Mouse (Mus musculus) naive thymus-derived CD4-positive, alpha-beta T cell, adult 2 months (primary cell): ENCODE results near the gene Gimap3.

Experiments used
- DNase-seq: peaks from one replicate; pipeline ENCODE4 v3.0.0-alpha.2; 2011; ENCODE audit warnings: low read depth

Gene Gimap3

DNA sequence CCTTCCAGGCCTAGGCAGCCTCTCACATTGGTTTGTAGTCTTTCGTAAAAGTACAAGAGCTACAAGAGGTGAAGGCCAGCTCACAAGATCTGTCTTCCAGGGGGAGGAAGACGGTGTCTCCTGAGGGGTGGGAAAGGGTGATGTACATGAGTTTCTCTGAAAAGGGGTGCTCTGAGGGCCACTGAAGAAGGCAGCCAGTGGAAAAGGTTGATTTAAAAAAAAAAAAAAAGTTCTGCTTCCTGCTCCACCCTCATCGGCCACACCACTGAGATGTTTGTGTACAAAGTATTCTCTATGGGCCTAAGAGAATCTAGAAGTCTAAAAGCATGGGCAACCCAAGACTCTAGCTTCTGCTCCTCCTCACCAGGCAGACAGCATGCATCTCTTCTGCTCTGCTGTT lies at the start of gene Gimap3:
Gene Gimap3 (minus strand): TSS at position 156 of the 400 bp plus-strand sequence.
- DNase-seq = peak; percentile 81

DNA sequence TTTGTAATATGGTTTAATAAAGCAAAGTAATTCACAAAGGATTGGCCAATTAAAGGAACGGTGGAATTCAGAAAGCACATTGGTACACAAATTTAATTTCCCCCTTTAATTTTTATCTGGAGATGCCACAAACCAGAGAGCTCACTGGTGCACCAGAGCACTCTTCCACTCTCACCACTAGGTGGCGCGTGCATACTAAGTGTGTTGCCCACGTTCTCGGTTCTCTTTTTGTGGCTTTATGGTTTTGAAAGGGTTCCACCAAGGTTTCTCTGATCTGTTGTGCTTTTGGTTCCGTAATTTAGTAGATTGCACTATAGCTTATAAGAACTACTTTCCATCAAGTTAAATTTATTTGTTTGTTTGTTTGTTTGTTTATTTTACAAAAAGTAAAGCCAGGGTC lies 47.2 kb upstream of the Gimap3 start:
- peak; percentile 88 for DNase-seq

GRCm38 (mm10) chr6:48815013-48815412 lies 44.4 kb upstream of the Gimap3 start:
- peak; percentile 28 for DNase-seq

DNA sequence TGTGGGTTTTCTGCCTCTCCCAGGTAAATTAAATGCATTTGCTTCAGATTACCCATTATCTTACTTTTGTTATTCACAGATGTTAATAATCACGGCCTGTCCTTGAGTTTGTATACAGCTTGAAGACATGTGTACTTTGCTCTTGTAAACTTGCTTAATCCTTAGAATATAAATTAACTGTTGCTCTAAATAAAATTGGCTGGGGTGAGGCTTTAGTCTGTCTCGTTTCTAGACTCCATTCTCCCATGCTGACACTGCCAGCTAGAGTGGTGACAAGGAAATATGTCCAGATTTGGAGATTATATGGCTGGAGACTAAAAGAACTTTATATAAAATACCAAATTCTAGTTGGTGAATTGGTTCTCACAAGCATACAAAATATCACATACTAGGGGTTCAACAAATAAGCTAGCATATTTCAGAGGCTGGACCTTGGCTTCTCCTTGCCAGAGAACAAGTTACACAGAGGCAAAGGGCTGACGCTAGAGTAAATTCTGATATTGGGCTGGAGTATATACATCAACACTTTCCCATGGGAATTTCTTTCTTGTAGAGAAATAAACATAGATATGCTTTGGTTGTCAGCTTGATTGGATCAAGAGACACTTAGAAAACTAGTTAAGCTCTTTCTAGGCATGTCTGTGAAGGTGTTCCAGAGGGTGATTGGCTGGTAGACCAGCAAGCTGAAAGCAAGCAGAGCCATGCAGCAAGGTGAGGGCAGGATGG lies 39.0 kb upstream of the Gimap3 start:
- no peak for DNase-seq

DNA sequence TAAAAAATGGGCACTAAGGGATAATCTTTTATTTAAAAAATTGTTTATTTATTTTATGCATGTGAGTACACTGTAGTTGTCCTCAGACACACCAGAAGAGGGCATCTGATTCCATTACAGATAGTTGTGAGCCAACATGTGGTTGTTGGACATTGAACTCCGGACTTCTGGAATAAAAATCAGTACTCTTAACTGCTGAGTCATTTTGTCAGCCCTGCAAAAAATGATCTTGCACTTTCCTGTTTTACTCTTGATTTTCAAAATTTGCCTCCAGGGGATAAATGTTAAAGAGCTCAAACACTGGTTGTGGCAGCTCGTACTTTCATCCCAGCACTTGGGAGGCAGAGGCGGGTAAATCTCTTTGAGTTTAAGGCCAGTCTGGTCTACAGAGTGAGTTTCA lies 36.1 kb upstream of the Gimap3 start:
- no peak for DNase-seq

- no peak for DNase-seq
Observed at GRCm38 (mm10) chr6:48804346-48804745, 33.7 kb upstream of the Gimap3 start.

GRCm38 (mm10) chr6:48803406-48804051 lies 32.9 kb upstream of the Gimap3 start:
- peak; percentile 36 for DNase-seq

- peak; percentile 70 for DNase-seq
Observed at GRCm38 (mm10) chr6:48801897-48802296, 31.2 kb upstream of the Gimap3 start.

GRCm38 (mm10) chr6:48787867-48788266 lies 17.2 kb upstream of the Gimap3 start:
- DNase-seq = no peak

- DNase-seq = no peak
Observed at GRCm38 (mm10) chr6:48785601-48786000, 14.9 kb upstream of the Gimap3 start.

GRCm38 (mm10) chr6:48785189-48785588 lies 14.5 kb upstream of the Gimap3 start:
- DNase-seq = no peak

- no peak for DNase-seq
Observed at GRCm38 (mm10) chr6:48784406-48784805, 13.8 kb upstream of the Gimap3 start.

DNA sequence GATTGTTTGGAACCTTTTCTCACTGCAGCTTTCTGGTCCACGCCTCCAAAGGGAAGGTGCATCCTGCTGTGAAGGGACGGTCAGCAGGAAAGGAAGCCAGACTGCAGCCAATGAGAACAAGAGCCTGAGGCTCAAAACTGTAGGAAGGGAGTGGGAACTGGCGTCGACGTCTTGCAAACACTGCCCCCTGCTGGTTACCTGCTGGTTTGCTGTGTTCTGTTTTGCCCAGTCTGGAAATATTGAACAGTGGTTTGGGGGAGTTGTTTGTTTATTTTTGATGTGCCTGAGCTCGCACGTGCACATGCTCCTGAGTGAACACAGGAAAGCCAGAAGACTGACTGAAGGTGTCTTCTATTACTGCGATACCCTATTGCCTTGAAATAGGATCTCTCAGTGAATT lies 1.4 kb upstream of the Gimap3 start:
- DNase-seq = peak; percentile 91

DNA sequence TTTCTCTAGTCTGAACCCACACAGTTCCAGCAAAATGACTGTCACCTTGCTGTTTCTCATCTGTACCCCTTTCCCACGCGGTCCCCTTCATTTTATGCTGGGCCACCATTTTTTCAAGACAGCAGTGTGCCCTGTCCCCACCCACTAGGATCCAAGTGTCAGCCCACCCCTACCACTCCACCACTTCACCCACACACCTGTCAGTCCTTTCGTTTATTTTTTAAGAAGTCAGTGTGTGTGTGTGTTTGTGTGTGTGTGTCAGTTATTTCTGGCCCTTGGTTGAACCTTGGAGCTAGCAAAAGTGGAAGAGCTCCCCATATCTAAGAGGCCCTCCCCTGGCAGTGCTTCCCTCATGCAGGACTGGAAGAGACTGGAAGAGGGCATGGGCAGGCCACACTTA lies 1.7 kb downstream of the Gimap3 start:
- no peak for DNase-seq

DNA sequence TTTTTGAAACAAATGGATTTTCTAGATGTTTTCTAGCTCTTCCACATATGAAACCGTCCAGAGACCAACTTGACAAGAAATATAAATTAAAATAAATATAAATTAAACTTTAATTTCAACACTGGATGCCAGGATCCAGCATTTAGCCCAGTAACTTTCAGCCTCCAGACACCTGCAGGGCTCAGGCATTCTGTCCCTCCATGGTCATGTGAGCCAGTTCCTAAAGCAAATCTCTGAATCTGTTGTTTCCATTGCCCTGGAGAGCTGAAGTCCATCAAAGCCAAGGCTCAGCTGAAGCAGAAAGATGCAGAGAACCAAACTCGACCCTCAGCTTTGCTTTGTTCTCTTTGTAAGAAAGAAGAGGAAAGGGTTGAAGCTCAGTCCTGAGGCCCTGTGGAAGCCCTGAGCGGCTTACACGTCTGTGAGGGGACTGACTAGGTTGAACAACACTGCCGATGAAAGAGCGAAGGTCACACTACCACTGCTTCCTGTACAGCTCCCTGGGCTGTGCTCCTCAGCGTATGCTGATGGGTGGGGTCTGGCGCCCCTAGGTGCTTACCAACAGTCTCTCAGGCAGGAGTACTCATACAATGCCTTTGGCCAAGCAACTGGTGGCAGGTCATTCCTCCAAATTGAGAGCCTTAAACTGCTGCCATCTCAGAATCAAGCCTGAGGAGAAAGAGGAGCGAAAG lies 2.3 kb downstream of the Gimap3 start:
- DNase-seq = peak; percentile 81

GRCm38 (mm10) chr6:48764496-48764895 lies 6.2 kb downstream of the Gimap3 start:
- DNase-seq = no peak

- no peak for DNase-seq
Observed at GRCm38 (mm10) chr6:48763567-48764270, 6.9 kb downstream of the Gimap3 start.

DNA sequence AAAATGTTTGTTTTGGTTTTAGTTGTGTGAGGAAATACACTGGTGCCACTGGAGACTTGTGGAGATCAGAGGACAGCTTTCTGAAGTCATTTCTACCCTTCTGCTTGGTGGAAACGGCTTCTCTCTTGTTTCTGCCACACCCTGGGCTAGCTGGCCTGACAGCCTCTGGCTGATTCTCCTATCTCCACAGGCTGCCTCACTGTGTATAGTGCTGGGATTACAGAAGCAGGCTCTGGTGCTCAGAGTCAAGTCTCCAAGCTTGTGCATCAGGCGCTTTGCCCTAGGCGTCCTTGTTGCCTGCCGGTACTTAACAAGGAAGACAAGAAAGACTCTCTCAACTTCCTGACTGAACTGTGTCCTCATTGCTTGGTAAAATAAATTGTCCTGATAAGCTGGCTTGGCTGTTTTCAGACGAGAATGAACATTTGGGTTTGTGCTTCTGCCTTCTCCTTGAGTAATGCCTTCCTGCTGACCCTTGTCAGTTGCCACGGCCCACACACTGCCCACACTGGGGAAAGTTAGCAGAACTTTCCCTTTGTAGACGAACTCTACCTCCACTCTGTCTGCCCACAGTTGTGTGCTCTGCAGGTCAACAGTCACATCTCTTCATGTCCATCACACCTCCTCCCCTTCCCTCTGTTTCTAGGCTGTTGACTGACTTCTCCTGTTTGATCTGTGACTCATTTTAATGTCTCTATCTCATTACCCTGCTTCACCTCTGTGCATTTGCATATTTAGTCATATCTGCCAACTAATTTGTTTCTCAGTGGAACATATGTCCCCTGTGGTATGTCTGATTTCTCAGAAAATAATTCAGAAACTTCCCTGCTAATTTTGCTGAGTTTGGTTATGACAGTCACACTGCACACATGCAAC lies 23.3 kb downstream of the Gimap3 start:
- DNase-seq = peak; percentile 76

GRCm38 (mm10) chr6:48745959-48746889 lies 24.4 kb downstream of the Gimap3 start, which contains the start of gene Gimap5:
Gene Gimap5, plus strand, starts transcription at chr6:48746197.
- DNase-seq = peak; percentile 85

GRCm38 (mm10) chr6:48745490-48745889 lies 25.2 kb downstream of the Gimap3 start:
- peak; percentile 63 for DNase-seq
